Mouse (Mus musculus): ENCODE data around the gene Ascc3. TPM values are rescaled to one million over a fixed set of nuclear protein-coding genes. Genes with fewer than 3 reads are reported as not detected.

The Ascc3 gene
- polyA plus RNA-seq, 1 experiment: 17.8 TPM

DNA sequence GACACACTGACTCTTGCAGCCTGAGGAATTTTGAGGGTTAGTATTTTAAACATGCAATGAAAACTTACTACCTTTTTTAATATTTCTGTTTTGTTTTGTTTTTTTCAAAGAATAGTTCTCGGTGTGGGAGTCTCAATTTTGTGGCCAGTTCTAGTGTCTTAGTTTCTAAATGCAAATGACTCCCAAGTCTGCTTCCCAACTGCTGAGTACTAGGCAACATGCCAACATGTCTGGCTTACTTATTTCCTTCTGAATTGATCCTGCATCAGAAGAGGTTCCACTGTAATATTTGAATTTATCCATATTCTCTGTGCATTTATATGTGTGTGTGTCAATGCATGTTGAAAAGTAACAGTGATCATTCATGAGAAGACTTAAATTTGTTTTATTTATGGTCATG lies 119.3 kb downstream of the Ascc3 start:
- no peaks in the 10 kb centered on the region for H3K4me1 ChIP-seq (ENCODE audit: control insufficient read depth, insufficient read depth, low read length)
- TF ChIP-seq CTCF (IDR thresholded peaks at IDR 0.05; ENCODE audit: insufficient read depth, low read length) (no peak), POLR2A (IDR thresholded peaks at IDR 0.05; ENCODE audit: borderline replicate concordance, extremely low read depth, low read depth, low read length) (no peak)
- no peak for DNase-seq
- 73% methylated on average over 1 of the region's 1 CpGs for WGBS
- H3K4me3 ChIP-seq (replicated peaks; ENCODE audit: extremely low read depth, low read depth, low read length): no peak overlapping the region

DNA sequence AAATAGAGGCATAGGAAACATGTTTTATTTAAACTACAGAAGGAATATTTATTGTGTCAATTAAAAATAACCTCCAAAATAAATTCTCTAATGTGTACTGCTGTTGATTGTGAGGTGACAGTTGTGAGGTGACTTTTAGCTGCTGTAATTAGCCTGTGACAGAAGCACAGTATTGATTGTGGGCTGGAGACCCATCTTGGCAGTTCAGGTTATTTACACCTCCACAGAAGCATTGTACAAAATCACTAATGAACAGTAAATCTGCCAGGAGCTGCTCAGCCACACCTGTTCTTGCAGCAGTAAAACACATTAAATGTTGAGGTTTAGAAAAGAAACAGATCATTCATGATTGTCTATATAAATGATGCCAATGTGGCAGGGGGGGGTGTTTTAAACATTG lies 141.0 kb downstream of the Ascc3 start:
- no peak for DNase-seq
- no peak overlapping the region for H3K4me3 ChIP-seq (replicated peaks; ENCODE audit: extremely low read depth, low read depth, low read length)
- no peaks in the 10 kb centered on the region for H3K4me1 ChIP-seq (ENCODE audit: control insufficient read depth, insufficient read depth, low read length)
- TF ChIP-seq POLR2A (IDR thresholded peaks at IDR 0.05; ENCODE audit: borderline replicate concordance, extremely low read depth, low read depth, low read length) (no peak), CTCF (IDR thresholded peaks at IDR 0.05; ENCODE audit: insufficient read depth, low read length) (no peak)

DNA sequence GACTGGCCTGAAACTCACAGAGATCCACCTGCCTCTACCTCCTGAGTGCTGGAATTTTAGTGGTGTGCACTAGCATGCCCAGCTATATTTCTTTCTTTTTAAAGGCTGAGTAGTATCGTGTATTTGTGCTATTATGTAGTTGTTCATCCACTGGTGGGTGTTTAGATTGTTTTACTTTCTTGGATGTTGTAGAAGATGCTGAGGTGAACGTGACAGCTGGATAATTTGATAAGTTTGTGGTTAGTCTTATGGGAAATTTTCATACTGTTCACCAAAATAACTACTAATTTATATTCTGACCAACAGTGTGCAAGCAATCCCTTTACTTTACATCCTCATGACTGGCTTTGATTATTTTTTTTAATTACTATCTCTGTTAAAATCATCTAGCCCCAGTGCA lies 169.6 kb downstream of the Ascc3 start:
- Histone ChIP-seq H3K4me3 (replicated peaks; ENCODE audit: extremely low read depth, low read depth, low read length) (no peak overlapping the region), H3K4me1 (ENCODE audit: control insufficient read depth, insufficient read depth, low read length) (no peaks in the 10 kb centered on the region)
- 81% methylated on average over 2 of the region's 2 CpGs for WGBS
- TF ChIP-seq CTCF (IDR thresholded peaks at IDR 0.05; ENCODE audit: insufficient read depth, low read length) (no peak), POLR2A (IDR thresholded peaks at IDR 0.05; ENCODE audit: borderline replicate concordance, extremely low read depth, low read depth, low read length) (no peak)
- DNase-seq: no peak

DNA sequence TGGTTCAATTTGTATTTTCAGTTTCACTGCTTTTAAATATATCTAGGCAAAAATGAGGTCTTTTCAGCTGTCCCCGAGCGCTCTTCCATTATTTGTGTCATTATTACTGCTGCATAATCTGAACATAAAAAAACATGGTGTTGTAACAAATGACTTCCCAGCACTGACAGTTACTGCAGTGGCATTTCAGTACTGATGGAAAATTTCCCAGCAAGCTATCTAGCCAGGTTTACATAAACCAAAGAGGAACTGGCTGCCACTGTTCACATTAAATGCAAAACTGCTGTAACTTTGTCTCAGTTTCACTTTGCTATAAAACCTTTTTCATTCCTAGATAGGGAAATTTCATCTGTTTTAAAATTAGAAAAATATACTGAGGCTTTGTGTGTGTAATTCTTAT lies 170.5 kb downstream of the Ascc3 start:
- no peak for DNase-seq
- H3K4me1 ChIP-seq (ENCODE audit: control insufficient read depth, insufficient read depth, low read length): no peaks in the 10 kb centered on the region
- no peak overlapping the region for H3K4me3 ChIP-seq (replicated peaks; ENCODE audit: extremely low read depth, low read depth, low read length)
- 49% methylated on average over 2 of the region's 2 CpGs for WGBS
- TF ChIP-seq CTCF (IDR thresholded peaks at IDR 0.05; ENCODE audit: insufficient read depth, low read length) (no peak), POLR2A (IDR thresholded peaks at IDR 0.05; ENCODE audit: borderline replicate concordance, extremely low read depth, low read depth, low read length) (no peak)

DNA sequence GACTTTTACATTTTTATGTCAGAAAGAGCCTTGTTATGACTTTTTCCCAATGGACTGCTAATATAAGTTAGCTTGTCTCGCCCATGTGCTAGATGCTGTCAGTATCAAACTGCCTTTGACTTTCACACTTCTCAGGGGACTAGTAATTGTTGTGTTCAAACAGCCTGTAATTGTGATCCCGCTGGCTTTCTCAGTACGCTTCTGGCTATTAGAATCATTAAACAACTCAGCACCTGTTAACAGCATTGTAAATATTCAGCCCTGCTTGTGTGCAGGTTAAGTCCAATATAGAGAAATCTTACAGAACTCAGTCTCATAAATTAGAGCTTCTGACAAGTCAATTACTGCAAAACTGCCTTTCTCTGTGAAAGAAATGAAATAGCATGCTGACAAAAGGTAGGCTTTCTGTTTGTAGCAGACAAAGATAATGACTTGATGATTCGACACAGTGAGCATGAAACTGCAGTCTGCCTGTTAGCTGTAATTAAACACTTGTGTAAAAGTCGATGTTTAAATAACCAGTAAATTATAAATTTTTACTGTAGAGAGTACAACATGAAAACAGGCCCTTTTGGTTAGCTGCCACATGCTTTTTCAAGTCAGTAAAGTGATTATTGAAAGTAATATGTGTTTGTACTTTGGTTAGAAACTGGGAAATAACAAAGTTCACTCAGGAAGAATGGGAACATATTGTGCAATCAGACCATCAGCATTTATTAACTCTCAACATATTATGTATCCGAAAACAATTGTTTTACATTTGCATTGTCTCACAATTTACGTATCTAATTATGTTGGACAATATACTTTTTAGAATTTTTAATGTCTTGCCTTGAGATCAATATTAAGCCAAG lies 171.2 kb downstream of the Ascc3 start:
- no peaks in the 10 kb centered on the region for H3K4me1 ChIP-seq (ENCODE audit: control insufficient read depth, insufficient read depth, low read length)
- DNase-seq: no peak
- no peak overlapping the region for H3K4me3 ChIP-seq (replicated peaks; ENCODE audit: extremely low read depth, low read depth, low read length)
- TF ChIP-seq POLR2A (IDR thresholded peaks at IDR 0.05; ENCODE audit: borderline replicate concordance, extremely low read depth, low read depth, low read length): no peak
- no peak for TF ChIP-seq CTCF (IDR thresholded peaks at IDR 0.05; ENCODE audit: insufficient read depth, low read length)
- 73% methylated on average over 7 of the region's 7 CpGs for WGBS

DNA sequence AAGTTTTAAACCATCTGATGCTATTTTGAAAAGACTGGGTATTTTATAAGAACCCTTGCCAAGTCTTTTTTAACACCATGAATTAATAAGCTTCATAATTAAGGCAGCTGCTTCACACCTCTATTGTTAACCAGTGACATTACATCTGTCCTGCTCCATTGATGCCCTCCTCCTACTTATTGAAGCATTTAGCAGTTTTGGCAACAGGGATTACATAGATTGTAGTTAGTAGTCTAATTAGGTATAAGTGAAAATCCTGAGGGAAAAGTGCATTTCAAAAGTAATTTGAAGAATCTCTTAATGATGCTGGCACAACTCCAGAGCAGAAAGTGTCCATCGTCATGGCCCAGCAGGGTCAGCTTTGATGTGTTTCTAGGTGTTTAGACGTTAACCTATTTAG lies 180.3 kb downstream of the Ascc3 start:
- 75% methylated on average over 2 of the region's 2 CpGs for WGBS
- Histone ChIP-seq H3K4me3 (replicated peaks; ENCODE audit: extremely low read depth, low read depth, low read length) (no peak overlapping the region), H3K4me1 (ENCODE audit: control insufficient read depth, insufficient read depth, low read length) (no peaks in the 10 kb centered on the region)
- no peak for DNase-seq
- TF ChIP-seq POLR2A (IDR thresholded peaks at IDR 0.05; ENCODE audit: borderline replicate concordance, extremely low read depth, low read depth, low read length): no peak

DNA sequence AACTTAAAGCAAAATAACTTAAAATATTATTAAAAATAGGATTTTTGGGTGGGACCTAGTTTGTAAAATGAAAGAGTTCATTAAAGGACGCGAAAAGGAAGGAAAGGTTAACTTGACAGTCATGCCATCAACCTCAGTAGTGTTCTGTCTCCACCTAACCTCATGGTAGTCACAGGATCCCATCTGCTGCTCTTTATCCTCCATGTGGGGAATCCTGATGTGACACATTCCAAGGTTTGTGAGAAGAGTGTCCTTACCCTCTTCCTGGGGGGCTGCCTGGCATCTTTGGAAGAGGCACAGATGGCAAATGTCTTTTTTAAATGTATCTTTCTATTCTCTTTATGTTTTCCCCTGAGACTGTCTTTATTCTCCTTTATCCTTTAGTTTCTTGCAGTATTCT lies 181.4 kb downstream of the Ascc3 start:
- H3K4me3 ChIP-seq (replicated peaks; ENCODE audit: extremely low read depth, low read depth, low read length): no peak overlapping the region
- 86% methylated on average over 2 of the region's 2 CpGs for WGBS
- H3K4me1 ChIP-seq (ENCODE audit: control insufficient read depth, insufficient read depth, low read length): no peaks in the 10 kb centered on the region
- no peak for DNase-seq
- TF ChIP-seq POLR2A (IDR thresholded peaks at IDR 0.05; ENCODE audit: borderline replicate concordance, extremely low read depth, low read depth, low read length) (no peak), CTCF (IDR thresholded peaks at IDR 0.05; ENCODE audit: insufficient read depth, low read length) (no peak)

DNA sequence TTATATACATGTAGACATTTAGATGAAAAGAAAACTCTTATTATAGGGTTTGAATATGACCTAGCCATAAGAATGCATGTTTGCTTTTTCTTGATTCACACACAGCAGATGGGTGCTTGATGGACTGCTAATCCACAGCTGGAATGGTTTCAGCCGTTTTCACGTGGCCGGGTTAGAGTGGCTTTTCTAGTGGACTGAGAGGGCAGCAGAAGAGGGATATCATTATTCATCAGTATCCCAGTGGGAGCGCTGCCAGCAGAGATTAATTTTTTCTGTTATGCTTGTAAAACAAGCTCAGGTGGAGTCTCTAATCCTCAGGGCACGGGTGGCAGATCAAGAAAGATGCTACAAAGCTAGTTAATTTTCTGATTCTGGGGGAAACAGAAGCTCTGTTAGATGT lies 200.4 kb downstream of the Ascc3 start:
- TF ChIP-seq POLR2A (IDR thresholded peaks at IDR 0.05; ENCODE audit: borderline replicate concordance, extremely low read depth, low read depth, low read length): no peak
- TF ChIP-seq CTCF (IDR thresholded peaks at IDR 0.05; ENCODE audit: insufficient read depth, low read length): no peak
- no peak for DNase-seq
- Histone ChIP-seq H3K4me3 (replicated peaks; ENCODE audit: extremely low read depth, low read depth, low read length) (no peak overlapping the region), H3K4me1 (ENCODE audit: control insufficient read depth, insufficient read depth, low read length) (no peaks in the 10 kb centered on the region)
- 69% methylated on average over 5 of the region's 5 CpGs for WGBS

DNA sequence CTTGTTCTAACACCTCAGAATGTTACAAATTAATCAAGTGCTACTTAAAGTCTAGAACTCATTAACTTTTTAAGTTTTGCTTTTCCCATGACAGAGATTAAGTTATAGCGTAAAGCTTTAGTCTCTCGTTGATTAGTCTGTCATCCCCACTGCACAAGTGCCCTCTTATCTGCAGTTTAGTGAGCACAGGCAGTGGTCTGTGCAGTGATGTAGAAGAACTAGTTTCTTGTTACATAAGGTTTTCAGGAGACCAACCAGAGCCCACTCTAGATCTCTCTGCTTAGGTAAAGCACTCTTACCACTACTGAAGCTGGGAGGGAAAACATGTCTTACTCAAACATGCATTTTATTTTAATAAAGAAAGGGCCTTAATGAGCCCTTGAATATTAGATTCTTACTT lies 209.1 kb downstream of the Ascc3 start:
- TF ChIP-seq POLR2A (IDR thresholded peaks at IDR 0.05; ENCODE audit: borderline replicate concordance, extremely low read depth, low read depth, low read length) (no peak), CTCF (IDR thresholded peaks at IDR 0.05; ENCODE audit: insufficient read depth, low read length) (no peak)
- Histone ChIP-seq H3K4me3 (replicated peaks; ENCODE audit: extremely low read depth, low read depth, low read length) (no peak overlapping the region), H3K4me1 (ENCODE audit: control insufficient read depth, insufficient read depth, low read length) (no peaks in the 10 kb centered on the region)
- DNase-seq: no peak
- WGBS: 72% methylated on average over 2 of the region's 2 CpGs

DNA sequence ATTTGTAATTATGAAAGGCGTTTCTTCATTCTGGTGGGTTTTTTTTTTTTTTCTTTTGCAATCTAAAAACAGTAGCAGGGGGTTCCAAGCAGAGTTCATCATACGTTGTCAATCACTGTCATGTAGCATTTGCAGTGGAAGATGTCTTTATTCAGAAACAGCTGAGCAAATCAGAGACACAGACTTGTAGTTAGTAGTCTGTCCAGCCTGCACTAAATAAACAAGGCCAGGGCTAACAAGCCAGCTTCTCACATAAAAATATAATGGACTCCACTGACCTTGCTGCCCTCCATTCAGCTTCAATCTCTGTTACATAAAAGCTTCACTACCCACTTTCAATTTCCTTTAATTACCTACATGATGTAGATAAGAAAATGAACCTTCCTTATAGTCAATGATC lies 209.9 kb downstream of the Ascc3 start:
- WGBS: 79% methylated on average over 2 of the region's 2 CpGs
- Histone ChIP-seq H3K4me3 (replicated peaks; ENCODE audit: extremely low read depth, low read depth, low read length) (no peak overlapping the region), H3K4me1 (ENCODE audit: control insufficient read depth, insufficient read depth, low read length) (no peaks in the 10 kb centered on the region)
- no peak for DNase-seq
- no peak for TF ChIP-seq CTCF (IDR thresholded peaks at IDR 0.05; ENCODE audit: insufficient read depth, low read length)
- no peak for TF ChIP-seq POLR2A (IDR thresholded peaks at IDR 0.05; ENCODE audit: borderline replicate concordance, extremely low read depth, low read depth, low read length)
